Mouse (Mus musculus): ENCODE data around the gene Faah. TPM values are rescaled to one million over a fixed set of nuclear protein-coding genes. Genes with fewer than 3 reads are reported as not detected.

Gene Faah
- total and polyA plus RNA-seq, 3 experiments, result 3.4 to 15.1 (median 13.3) TPM

DNA sequence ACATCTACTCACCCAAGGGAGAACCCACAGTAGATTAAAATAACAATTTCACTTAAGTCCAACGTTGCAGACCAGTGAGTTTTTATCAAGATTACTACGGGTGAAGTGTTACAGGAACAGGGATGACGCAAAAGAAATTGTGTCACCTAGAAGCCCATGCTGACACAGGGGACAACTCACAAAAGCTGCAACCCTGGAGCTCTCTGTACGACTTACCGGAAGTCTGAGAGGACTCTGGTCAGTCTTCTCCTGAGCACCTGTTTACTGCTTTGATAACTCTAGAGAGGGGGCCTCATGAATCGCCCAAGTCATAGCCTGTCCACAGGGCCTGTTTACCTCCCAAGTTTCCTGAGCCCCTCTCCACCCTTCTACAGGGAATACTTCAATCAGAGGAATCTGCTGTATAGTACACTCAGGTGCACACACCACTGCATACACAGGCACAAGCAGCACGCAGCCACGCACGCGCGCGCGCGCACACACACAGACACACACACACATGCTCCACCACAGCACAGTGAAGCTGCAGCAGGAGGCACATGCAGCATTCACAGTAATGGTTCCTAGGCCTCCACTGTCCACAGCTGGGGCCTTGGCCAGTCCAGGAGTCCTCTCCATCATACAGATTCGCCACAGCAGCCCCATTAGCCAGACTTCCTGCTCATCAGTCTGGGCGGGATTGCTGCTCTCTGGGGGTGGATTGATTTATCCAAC is 22.9 kb downstream of the Faah start:
- DNase-seq (ENCODE audit: extremely low read depth), result no peak
- peaks cover 13% of the 10 kb centered on the region for H3K9me3 ChIP-seq (replicated peaks; ENCODE audit: low read length)
- in situ Hi-C loops (cut with MboI; ENCODE audit: low pct_ligation_motif_present, low pct_unique_long_range_greater_than_20kb, low sequenced_read_pairs), result no loop called here
- H3K4me2 ChIP-seq (ENCODE audit: insufficient read depth, low read depth, poor library complexity, severe bottlenecking), result no peak overlapping the region
- H3K27me3 ChIP-seq (replicated peaks), result no peaks in the 10 kb centered on the region
- dilution Hi-C loops (cut with MboI; ENCODE audit: extremely low pct_ligation_motif_present, extremely low pct_unique_long_range_greater_than_20kb, low sequenced_read_pairs), result no loop called here
- H3K4me1 ChIP-seq (ENCODE audit: control insufficient read depth in 1 of 2, insufficient read depth in 2 of 2), result no peaks in the 10 kb centered on the region
- H3K79me2 ChIP-seq (replicated peaks; ENCODE audit: control insufficient read depth, extremely low read depth, insufficient read depth, poor library complexity, severe bottlenecking), result no peaks in the 10 kb centered on the region
- TF ChIP-seq MAX (IDR thresholded peaks at IDR 0.05; ENCODE audit: low read length) (no peak), MAZ (IDR thresholded peaks at IDR 0.05; ENCODE audit: low read depth, low read length) (no peak), MAFK (IDR thresholded peaks at IDR 0.05; ENCODE audit: insufficient replicate concordance, low read length) (no peak), ETS1 (conservative IDR thresholded peaks at IDR 0.05; ENCODE audit: low read depth, low read length) (no peak), CTCF (conservative IDR thresholded peaks at IDR 0.05 in 1 of 2, IDR thresholded peaks at IDR 0.05 in 1 of 2; ENCODE audit: low read depth in 2 of 2, low read length in 2 of 2) (no peak), E2F4 (IDR thresholded peaks at IDR 0.05; ENCODE audit: insufficient replicate concordance, low read depth, low read length) (no peak), ZKSCAN1 (IDR thresholded peaks at IDR 0.05; ENCODE audit: borderline replicate concordance, low read depth, low read length) (no peak), HCFC1 (IDR thresholded peaks at IDR 0.05; ENCODE audit: low read depth, low read length) (no peak)
- H3K27ac ChIP-seq (ENCODE audit: insufficient read depth, low read depth), result no peak overlapping the region
- no peak overlapping the region for H3K4me3 ChIP-seq (replicated peaks in 1 of 3; ENCODE audit: low read depth in 2 of 3, low read length in 2 of 3, poor library complexity in 1 of 3)
- H3K9ac ChIP-seq (ENCODE audit: insufficient read depth, low read depth), result no peak overlapping the region
- peaks cover 29 to 37% of the 10 kb centered on the region in 2 experiments for H3K36me3 ChIP-seq (replicated peaks in 1 of 2; ENCODE audit: control insufficient read depth in 1 of 2, insufficient read depth in 1 of 2, low read length in 1 of 2)

DNA sequence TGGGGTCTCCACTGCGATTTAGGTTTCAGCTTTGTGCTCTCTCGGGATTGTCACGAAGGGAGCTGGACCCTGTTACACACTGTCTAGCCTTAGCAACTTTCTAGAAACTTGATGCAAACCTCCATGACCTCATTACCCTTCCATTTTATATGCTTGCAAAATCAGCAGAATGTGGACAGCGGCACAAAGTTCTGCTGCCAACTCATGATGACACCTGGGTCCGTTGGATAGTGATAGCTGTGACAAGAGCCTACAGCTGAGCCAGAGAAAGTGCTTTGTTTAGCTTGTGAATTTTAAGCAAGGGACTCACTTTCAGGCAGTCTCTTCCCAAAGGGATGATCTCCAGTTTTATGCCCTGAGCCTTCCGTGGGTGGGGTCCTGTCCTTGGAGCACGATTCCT is 28.3 kb downstream of the Faah start:
- Histone ChIP-seq H3K4me3 (replicated peaks in 1 of 3; ENCODE audit: low read depth in 2 of 3, low read length in 2 of 3, poor library complexity in 1 of 3) (no peak overlapping the region), H3K4me2 (ENCODE audit: insufficient read depth, low read depth, poor library complexity, severe bottlenecking) (no peak overlapping the region), H3K9ac (ENCODE audit: insufficient read depth, low read depth) (no peak overlapping the region), H3K4me1 (ENCODE audit: control insufficient read depth in 1 of 2, insufficient read depth in 2 of 2) (peaks cover 3 to 8% of the 10 kb centered on the region in 2 experiments; a peak in 2 of 4 replicates), H3K36me3 (replicated peaks in 1 of 2; ENCODE audit: control insufficient read depth in 1 of 2, insufficient read depth in 1 of 2, low read length in 1 of 2) (no peaks in the 10 kb centered on the region), H3K79me2 (replicated peaks; ENCODE audit: control insufficient read depth, extremely low read depth, insufficient read depth, poor library complexity, severe bottlenecking) (no peaks in the 10 kb centered on the region), H3K27ac (ENCODE audit: insufficient read depth, low read depth) (no peak overlapping the region), H3K9me3 (replicated peaks; ENCODE audit: low read length) (peaks cover 13% of the 10 kb centered on the region), H3K27me3 (replicated peaks) (no peaks in the 10 kb centered on the region)
- dilution Hi-C loops (cut with MboI; ENCODE audit: extremely low pct_ligation_motif_present, extremely low pct_unique_long_range_greater_than_20kb, low sequenced_read_pairs), result no loop called here
- in situ Hi-C loops (cut with MboI; ENCODE audit: low pct_ligation_motif_present, low pct_unique_long_range_greater_than_20kb, low sequenced_read_pairs), result no loop called here
- TF ChIP-seq ZNF384 (IDR thresholded peaks at IDR 0.05; ENCODE audit: low read depth, low read length), result no peak
- TF ChIP-seq MXI1 (IDR thresholded peaks at IDR 0.05; ENCODE audit: low read depth, low read length), result no peak
- no peak for TF ChIP-seq ZKSCAN1 (IDR thresholded peaks at IDR 0.05; ENCODE audit: borderline replicate concordance, low read depth, low read length)
- no peak for DNase-seq (ENCODE audit: extremely low read depth)

DNA sequence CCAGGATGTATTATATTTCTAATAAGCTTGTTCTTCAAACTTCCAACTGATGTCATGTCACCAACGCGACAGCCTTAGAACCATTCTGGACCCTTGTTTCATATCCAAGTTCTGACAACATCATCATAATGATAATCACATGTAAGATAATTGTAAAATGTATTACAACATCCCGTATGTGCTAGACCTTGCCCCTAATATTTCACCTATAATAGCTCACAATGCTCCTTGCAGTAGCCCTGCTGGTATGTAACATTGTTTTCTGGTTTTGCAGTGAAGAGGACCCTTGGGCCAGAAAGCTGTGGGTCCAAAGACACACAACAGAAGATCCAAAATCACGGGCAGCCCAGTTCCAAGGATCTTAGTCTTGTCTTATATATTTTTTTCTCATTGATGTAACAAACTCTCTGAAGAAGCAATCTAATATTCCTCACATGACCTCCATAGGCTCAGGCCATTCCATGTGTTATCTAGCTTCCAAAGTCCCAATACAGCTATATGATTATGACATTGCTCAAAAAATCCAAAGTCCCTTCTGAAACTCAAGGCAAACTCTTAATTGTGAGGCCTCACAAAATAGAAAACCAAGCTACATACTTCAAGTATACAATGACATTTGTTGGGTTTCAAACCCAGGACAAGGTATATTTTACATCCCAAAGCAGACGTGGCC is 29.7 kb downstream of the Faah start:
- in situ Hi-C loops (cut with MboI; ENCODE audit: low pct_ligation_motif_present, low pct_unique_long_range_greater_than_20kb, low sequenced_read_pairs) (no loop called here), dilution Hi-C loops (cut with MboI; ENCODE audit: extremely low pct_ligation_motif_present, extremely low pct_unique_long_range_greater_than_20kb, low sequenced_read_pairs) (no loop called here)
- Histone ChIP-seq H3K9me3 (replicated peaks; ENCODE audit: low read length) (peaks cover 13% of the 10 kb centered on the region), H3K79me2 (replicated peaks; ENCODE audit: control insufficient read depth, extremely low read depth, insufficient read depth, poor library complexity, severe bottlenecking) (no peaks in the 10 kb centered on the region), H3K27me3 (replicated peaks) (peaks cover 3% of the 10 kb centered on the region), H3K27ac (ENCODE audit: insufficient read depth, low read depth) (no peak overlapping the region), H3K4me1 (ENCODE audit: control insufficient read depth in 1 of 2, insufficient read depth in 2 of 2) (peaks cover 3 to 10% of the 10 kb centered on the region in 2 experiments; a peak in 2 of 4 replicates), H3K4me3 (replicated peaks in 1 of 3; ENCODE audit: low read depth in 2 of 3, low read length in 2 of 3, poor library complexity in 1 of 3) (no peak overlapping the region), H3K4me2 (ENCODE audit: insufficient read depth, low read depth, poor library complexity, severe bottlenecking) (no peak overlapping the region), H3K36me3 (replicated peaks in 1 of 2; ENCODE audit: control insufficient read depth in 1 of 2, insufficient read depth in 1 of 2, low read length in 1 of 2) (no peaks in the 10 kb centered on the region), H3K9ac (ENCODE audit: insufficient read depth, low read depth) (no peak overlapping the region)
- no peak for TF ChIP-seq JUN (IDR thresholded peaks at IDR 0.05; ENCODE audit: insufficient read depth, low read depth, low read length)
- TF ChIP-seq SMC3 (IDR thresholded peaks at IDR 0.05; ENCODE audit: low read depth, low read length), result no peak
- no peak for TF ChIP-seq ZC3H11A (IDR thresholded peaks at IDR 0.05; ENCODE audit: low read depth, low read length)
- no peak for TF ChIP-seq USF2 (conservative IDR thresholded peaks at IDR 0.05; ENCODE audit: low read depth, low read length)
- no peak for TF ChIP-seq PAX5 (IDR thresholded peaks at IDR 0.05; ENCODE audit: low read length)
- TF ChIP-seq ELF1 (IDR thresholded peaks at IDR 0.05; ENCODE audit: low read depth, low read length), result no peak
- no peak for TF ChIP-seq NELFE (IDR thresholded peaks at IDR 0.05; ENCODE audit: low read depth, low read length)
- no peak for TF ChIP-seq TBP (conservative IDR thresholded peaks at IDR 0.05; ENCODE audit: low read depth, low read length)
- TF ChIP-seq IRF4 (IDR thresholded peaks at IDR 0.05; ENCODE audit: low read depth, low read length), result no peak
- no peak for TF ChIP-seq CHD2 (IDR thresholded peaks at IDR 0.05; ENCODE audit: low read length)
- TF ChIP-seq RCOR1 (conservative IDR thresholded peaks at IDR 0.05; ENCODE audit: low read depth, low read length), result no peak
- no peak for TF ChIP-seq EP300 (IDR thresholded peaks at IDR 0.05; ENCODE audit: low read length)
- no peak for TF ChIP-seq CHD1 (IDR thresholded peaks at IDR 0.05; ENCODE audit: low read depth, low read length)
- TF ChIP-seq MYC (IDR thresholded peaks at IDR 0.05; ENCODE audit: low read depth, low read length), result no peak
- no peak for TF ChIP-seq BHLHE40 (IDR thresholded peaks at IDR 0.05; ENCODE audit: low read depth, low read length)
- no peak for DNase-seq (ENCODE audit: extremely low read depth)
